ENCODE assay signal across 16 mouse cellular contexts in genomic region chr8:109586972-109587504, GRCm38 (mm10). TPM values are rescaled to one million over a fixed set of nuclear protein-coding genes. Genes with fewer than 3 reads are reported as not detected.
DNase-seq lines count a peak whose midpoint lies in the region; ATAC-seq and TF ChIP-seq lines count a peak whose summit lies in the region.
"Had no signal": no experiment of that assay in that cellular context is flagged by ENCODE, and none has a peak within 500 bp of the region (broad histone marks: within the 10 kb centered on the region; RNA-seq: fewer than 3 reads in every experiment).

No protein-coding gene starts in this region.

- H3K27me3 ChIP-seq in intestine, embryonic 15.5 days (replicated peaks), result no peaks in the 10 kb centered on the region
- H3K27me3 ChIP-seq in intestine, postnatal 0 days (replicated peaks; ENCODE audit: control insufficient read depth, insufficient read depth, low read length), result no peaks in the 10 kb centered on the region
- H3K27me3 ChIP-seq: forebrain, embryonic 13.5 days; Patski had no signal

- 49% methylated on average over 7 of the region's 7 CpGs for WGBS in intestine, embryonic 15.5 days
- 40% methylated on average over 7 of the region's 7 CpGs for WGBS in intestine, postnatal 0 days

- H3K4me2 ChIP-seq in intestine, embryonic 15.5 days (replicated peaks), result no peak overlapping the region
- no peak overlapping the region for H3K4me2 ChIP-seq in intestine, postnatal 0 days (replicated peaks; ENCODE audit: low read depth)
- H3K4me2 ChIP-seq: forebrain, embryonic 13.5 days had no signal

- H3K27ac ChIP-seq in intestine, embryonic 15.5 days, result no peak overlapping the region
- no peak overlapping the region for H3K27ac ChIP-seq in intestine, postnatal 0 days (ENCODE audit: low read depth, low read length)
- H3K27ac ChIP-seq: forebrain, embryonic 13.5 days; macrophage had no signal

- peak; percentile 72 for ATAC-seq in intestine, embryonic 15.5 days
- ATAC-seq in intestine, postnatal 0 days, result no peak
- ATAC-seq in activated CD4-positive, CD25-positive, alpha-beta regulatory T cell, adult 4 months, result no peak
- ATAC-seq: forebrain, embryonic 13.5 days had no signal

- intact Hi-C loops in left cerebral cortex, postnatal 10 days (cut with DNase I), result no loop called here

- TF ChIP-seq CTCF in intestine, postnatal 0 days (IDR thresholded peaks at IDR 0.05; ENCODE audit: low read depth), result no peak

- H3K9ac ChIP-seq in intestine, embryonic 15.5 days, result no peak overlapping the region
- no peak overlapping the region for H3K9ac ChIP-seq in intestine, postnatal 0 days (ENCODE audit: low read depth, low read length)
- H3K9ac ChIP-seq: forebrain, embryonic 13.5 days had no signal

- H3K9me3 ChIP-seq in intestine, embryonic 15.5 days, result no peaks in the 10 kb centered on the region
- no peaks in the 10 kb centered on the region for H3K9me3 ChIP-seq in intestine, postnatal 0 days (ENCODE audit: control insufficient read depth)

- no peaks in the 10 kb centered on the region for H3K36me3 ChIP-seq in intestine, embryonic 15.5 days
- no peaks in the 10 kb centered on the region; the same call in 1 of the 2 replicates for H3K36me3 ChIP-seq in intestine, postnatal 0 days (ENCODE audit: control insufficient read depth, insufficient read depth)

- no peaks in the 10 kb centered on the region for H3K4me1 ChIP-seq in intestine, embryonic 15.5 days (replicated peaks)
- no peaks in the 10 kb centered on the region for H3K4me1 ChIP-seq in intestine, postnatal 0 days (replicated peaks; ENCODE audit: control insufficient read depth, insufficient read depth, low read length)
- H3K4me1 ChIP-seq: forebrain, embryonic 13.5 days had no signal

- no peak overlapping the region for H3K4me3 ChIP-seq in intestine, embryonic 15.5 days (replicated peaks)
- H3K4me3 ChIP-seq in intestine, postnatal 0 days (ENCODE audit: low read depth, low read length), result no peak overlapping the region
- H3K4me3 ChIP-seq: forebrain, embryonic 13.5 days had no signal

- DNase-seq in kidney, postnatal 25 days, result peak; percentile 81 to 87
- peak; percentile 80 for DNase-seq in lung, postnatal 14 days
- DNase-seq in urinary bladder, postnatal 4 days (ENCODE audit: low spot score in 2 of 2), result peak; percentile 34 to 74
- no peak for DNase-seq in testis, postnatal 10 days (ENCODE audit: low spot score)
- DNase-seq in left cerebral cortex, postnatal 10 days (ENCODE audit: extremely low spot score in 1 of 2, low spot score in 2 of 2), result no peak
- DNase-seq: gastrocnemius, postnatal 36 days; right cerebral cortex, postnatal 14 days; thymus, postnatal 14 days had no signal

RNA-seq across cellular contexts. Expression of gene Hp, which starts 8.1 kb away (rescaled TPM):
- 2.2 and 3.6 TPM in 2 replicates for polyA plus RNA-seq in intestine, embryonic 15.5 days (2015; fragmentation: Nextera tagmentation; extraction: Ambion mirVana)
- 0.47 and 0.50 TPM in 2 replicates for polyA plus RNA-seq in intestine, postnatal 0 days (2015; fragmentation: Nextera tagmentation; extraction: Ambion mirVana)
- not detected for polyA plus RNA-seq in activated CD4-positive, CD25-positive, alpha-beta regulatory T cell, adult 4 months (2017; shearing (Covaris generic))
- not detected for total RNA-seq in left cerebral cortex, postnatal 10 days (2021)
- polyA plus RNA-seq: C2C12; forebrain, embryonic 13.5 days had no signal

RNA-seq across cellular contexts. Expression of gene Txnl4b, which starts 21.3 kb away (rescaled TPM):
- polyA plus RNA-seq in intestine, embryonic 15.5 days (2015; fragmentation: Nextera tagmentation; extraction: Ambion mirVana), result 21.5 and 24.5 TPM in 2 replicates
- polyA plus RNA-seq in intestine, postnatal 0 days (2015; fragmentation: Nextera tagmentation; extraction: Ambion mirVana), result 13.9 and 17.0 TPM in 2 replicates
- 10 to 100 TPM; 16.5 to 17.9 TPM for polyA plus RNA-seq in activated CD4-positive, CD25-positive, alpha-beta regulatory T cell, adult 4 months (2017; shearing (Covaris generic))
- total RNA-seq in left cerebral cortex, postnatal 10 days (2021), result 10 to 100 TPM; 10.7 to 11.7 TPM

RNA-seq across cellular contexts. Expression of gene Dhx38, which starts 21.4 kb away (rescaled TPM):
- 20.8 and 21.6 TPM in 2 replicates for polyA plus RNA-seq in intestine, embryonic 15.5 days (2015; fragmentation: Nextera tagmentation; extraction: Ambion mirVana)
- polyA plus RNA-seq in intestine, postnatal 0 days (2015; fragmentation: Nextera tagmentation; extraction: Ambion mirVana), result 7.8 and 8.9 TPM in 2 replicates
- 10 to 100 TPM in 1 of 2 experiments, 1 to 10 TPM in 1; 9.1 to 14.2 TPM for polyA plus RNA-seq in activated CD4-positive, CD25-positive, alpha-beta regulatory T cell, adult 4 months (2017; shearing (Covaris generic))
- 10 to 100 TPM; 21.9 to 24.1 TPM for total RNA-seq in left cerebral cortex, postnatal 10 days (2021)

RNA-seq across cellular contexts. Expression of gene Dhodh, which starts 21.4 kb away (rescaled TPM):
- 44.0 and 49.8 TPM in 2 replicates for polyA plus RNA-seq in intestine, embryonic 15.5 days (2015; fragmentation: Nextera tagmentation; extraction: Ambion mirVana)
- polyA plus RNA-seq in intestine, postnatal 0 days (2015; fragmentation: Nextera tagmentation; extraction: Ambion mirVana), result 12.5 and 13.5 TPM in 2 replicates
- polyA plus RNA-seq in activated CD4-positive, CD25-positive, alpha-beta regulatory T cell, adult 4 months (2017; shearing (Covaris generic)), result 10 to 100 TPM; 29.0 to 32.3 TPM
- 10 to 100 TPM; 16.4 to 19.8 TPM for total RNA-seq in left cerebral cortex, postnatal 10 days (2021)

RNA-seq across cellular contexts. Expression of gene Pkd1l3, which starts 27.3 kb away (rescaled TPM):
- polyA plus RNA-seq in intestine, embryonic 15.5 days (2015; fragmentation: Nextera tagmentation; extraction: Ambion mirVana), result 0.04 and 0.13 TPM in 2 replicates
- not detected in 2 replicates for polyA plus RNA-seq in intestine, postnatal 0 days (2015; fragmentation: Nextera tagmentation; extraction: Ambion mirVana)
- 1 to 10 TPM in 1 of 2 experiments, under 1 TPM in 1; 0.32 to 1.6 TPM for polyA plus RNA-seq in activated CD4-positive, CD25-positive, alpha-beta regulatory T cell, adult 4 months (2017; shearing (Covaris generic))
- total RNA-seq in left cerebral cortex, postnatal 10 days (2021), result under 1 TPM; 0.54 to 0.65 TPM
- total RNA-seq: heart, postnatal 25 days had no signal
- polyA plus RNA-seq: C2C12 had no signal

Comparison
In these comparisons a context has a peak if more than half of its experiments do, and no peak if none do; other contexts are left out.
1. DNase-seq: peak in kidney, postnatal 25 days (2 of 2), lung, postnatal 14 days (single experiment) and urinary bladder, postnatal 4 days (2 of 2); none in testis, postnatal 10 days (single experiment) and left cerebral cortex, postnatal 10 days (0 of 2).